Mouse (Mus musculus): ENCODE results near the gene Celf2. TPM values are rescaled to one million over a fixed set of nuclear protein-coding genes. Genes with fewer than 3 reads are reported as not detected.
"Not testable (repeated sequence)": the region's sequence is repeated elsewhere in the genome, so short reads cannot be mapped to it uniquely, and the experiment has no call there.

Celf2 gene
- total RNA-seq, 2 experiments from 2014 or later = 486 to 531 TPM

- DNase-seq = no peak
Measured at GRCm38 (mm10) chr2:7389264-7389663, 120.1 kb downstream of the Celf2 start.

DNA sequence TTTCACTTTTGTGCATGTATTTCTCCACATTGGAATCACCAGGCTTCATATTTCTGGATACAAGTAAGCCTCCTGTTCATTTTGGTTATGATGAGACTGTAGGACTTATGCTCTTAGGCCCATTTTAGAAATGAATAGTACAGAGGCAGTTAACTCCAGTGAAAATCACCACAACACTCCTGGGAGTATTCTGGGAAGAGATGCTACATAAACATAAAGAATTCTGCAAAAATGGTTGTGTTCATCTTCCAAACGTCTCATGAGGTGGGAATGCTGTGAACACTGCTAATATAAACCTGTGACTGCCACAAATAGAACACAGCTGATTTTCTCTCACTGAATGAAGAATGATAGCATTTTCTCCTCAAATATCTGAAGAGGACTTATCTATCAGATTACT lies 130.6 kb downstream of the Celf2 start:
- DNase-seq = no peak

DNA sequence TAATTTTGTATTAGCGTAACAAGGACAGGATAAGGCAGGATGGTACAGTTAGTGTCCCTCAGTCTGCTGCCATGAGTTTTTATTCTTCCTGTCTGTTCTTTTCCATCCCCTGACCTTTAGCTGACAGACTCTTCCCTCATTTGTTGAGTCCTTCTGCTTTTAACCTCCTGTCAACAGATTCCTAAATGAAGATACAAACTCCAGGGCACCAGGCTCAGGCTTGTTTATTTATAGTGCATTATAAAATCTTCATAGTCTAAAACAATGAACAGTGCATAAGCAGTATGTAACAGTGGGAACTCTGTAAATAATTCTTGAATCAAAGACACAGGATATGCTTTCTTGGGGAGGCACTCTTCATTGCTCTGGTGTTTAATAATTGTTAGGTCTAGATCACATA lies 131.5 kb downstream of the Celf2 start:
- no peak for DNase-seq

DNA sequence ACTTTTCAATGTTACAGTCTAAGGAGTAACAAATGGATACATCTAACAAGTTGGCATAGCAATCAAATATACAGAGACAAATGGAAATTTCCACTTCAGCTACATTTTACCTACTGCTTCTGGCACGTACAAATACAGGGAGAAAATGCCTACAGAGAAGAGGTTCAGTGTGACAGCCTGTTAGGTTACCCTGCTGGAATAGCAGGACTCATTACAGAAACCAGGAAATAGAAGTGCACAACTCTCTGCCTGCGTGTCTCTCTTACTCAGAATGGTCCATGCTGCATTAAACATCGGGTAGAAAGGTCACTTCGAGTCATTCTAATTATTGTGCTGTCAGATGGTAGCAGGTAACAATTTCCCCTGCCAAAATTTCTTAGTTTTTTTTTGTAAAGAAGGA lies 141.6 kb downstream of the Celf2 start:
- no peak for DNase-seq

DNA sequence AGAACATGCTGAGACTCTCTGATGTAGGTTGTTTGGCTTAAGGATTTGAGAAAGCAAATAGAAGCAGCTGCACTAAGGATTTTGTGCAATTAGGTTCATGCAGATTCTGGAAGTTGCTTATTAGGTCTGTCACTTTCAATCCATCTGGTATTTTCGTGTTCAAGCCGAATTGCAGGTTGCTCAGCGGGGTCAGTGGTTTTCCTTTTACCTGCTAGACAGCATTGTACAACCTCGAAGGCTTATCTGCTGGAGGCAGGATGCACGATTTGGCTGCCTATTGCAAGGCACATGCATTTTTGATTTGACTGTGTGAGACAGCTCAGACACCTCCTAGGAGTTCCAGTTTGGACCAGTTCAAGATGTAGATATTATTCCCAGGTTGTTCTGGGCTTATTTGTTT lies 149.8 kb downstream of the Celf2 start:
- DNase-seq = no peak

DNA sequence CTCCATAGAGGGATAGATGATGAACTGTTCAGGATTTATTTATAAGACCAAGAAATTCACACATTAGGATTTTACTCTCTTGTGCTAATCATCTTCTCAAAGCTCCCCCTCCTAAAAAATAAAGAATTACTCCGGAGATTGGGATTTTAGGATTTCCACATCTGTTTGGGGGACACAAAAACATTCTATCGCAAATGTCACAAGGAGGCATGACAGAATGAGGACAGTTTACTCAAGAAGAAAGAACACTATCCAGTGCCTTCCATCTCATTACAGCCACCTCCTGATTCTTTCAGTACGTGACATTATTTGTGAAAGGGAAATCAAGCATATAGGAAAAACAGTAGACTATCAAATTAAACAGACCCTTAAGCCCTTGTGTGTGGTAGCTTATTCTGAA lies 150.5 kb downstream of the Celf2 start:
- DNase-seq = no peak

- DNase-seq = peak in 1 of 2 experiments; percentile 24
Measured at GRCm38 (mm10) chr2:7351234-7351633, 158.1 kb downstream of the Celf2 start.

DNA sequence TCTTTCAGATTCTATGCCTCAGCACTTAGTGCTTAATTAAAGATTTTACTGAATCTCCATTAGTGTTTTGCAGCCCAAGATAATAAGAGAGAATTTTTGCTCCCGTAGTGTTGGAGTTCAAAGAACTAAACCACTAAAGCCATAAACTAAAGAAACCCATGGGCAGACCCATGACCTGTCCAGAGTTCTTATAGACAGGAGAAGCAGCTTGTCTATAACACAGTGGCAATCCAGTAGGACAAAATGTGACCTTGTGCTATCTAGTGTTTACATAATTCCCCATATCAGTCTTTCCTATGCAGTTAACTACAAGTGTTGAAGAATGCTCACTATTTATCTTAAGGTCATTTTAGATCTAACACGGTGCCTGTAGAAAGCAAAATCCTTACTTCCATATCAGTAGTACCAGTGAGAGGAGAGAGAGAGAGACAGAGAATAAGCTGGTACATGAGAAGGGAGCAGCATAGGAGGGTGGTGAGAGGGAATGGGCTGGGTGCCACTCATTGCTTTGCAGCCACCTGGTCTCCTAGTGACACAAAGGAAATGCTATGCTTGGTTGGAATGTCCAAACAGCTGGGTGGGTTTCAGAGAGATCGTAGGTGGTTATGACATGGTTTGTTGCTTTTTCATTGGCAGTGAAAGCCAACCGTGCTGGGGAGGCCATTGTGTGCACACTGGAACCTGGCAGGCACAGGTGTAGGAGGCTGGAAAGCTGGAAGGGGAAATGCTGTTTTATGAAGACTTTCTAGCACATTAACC lies 162.5 kb downstream of the Celf2 start:
- DNase-seq = peak; percentile 46 to 55

DNA sequence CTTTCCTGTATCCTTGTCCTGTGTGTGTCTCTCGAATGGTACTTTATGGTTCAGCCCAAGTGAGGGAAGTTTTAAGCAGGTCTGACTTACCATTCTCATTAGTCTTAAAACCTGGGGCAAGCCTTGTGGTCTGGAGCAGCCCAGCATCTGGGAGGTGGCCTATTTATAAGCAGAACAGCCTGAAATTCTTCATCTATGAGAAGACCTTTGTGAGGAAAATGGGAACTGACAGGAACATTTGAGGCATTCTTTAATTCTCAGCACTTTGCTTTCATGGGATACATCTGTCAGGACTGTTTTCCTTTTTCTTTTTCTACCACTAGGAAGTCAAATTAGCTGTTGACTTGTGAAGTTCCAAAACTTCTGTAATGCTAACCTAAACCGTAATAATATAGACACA lies 164.4 kb downstream of the Celf2 start:
- no peak for DNase-seq

- DNase-seq = no peak
Measured at GRCm38 (mm10) chr2:7342911-7343478, 166.4 kb downstream of the Celf2 start.

DNA sequence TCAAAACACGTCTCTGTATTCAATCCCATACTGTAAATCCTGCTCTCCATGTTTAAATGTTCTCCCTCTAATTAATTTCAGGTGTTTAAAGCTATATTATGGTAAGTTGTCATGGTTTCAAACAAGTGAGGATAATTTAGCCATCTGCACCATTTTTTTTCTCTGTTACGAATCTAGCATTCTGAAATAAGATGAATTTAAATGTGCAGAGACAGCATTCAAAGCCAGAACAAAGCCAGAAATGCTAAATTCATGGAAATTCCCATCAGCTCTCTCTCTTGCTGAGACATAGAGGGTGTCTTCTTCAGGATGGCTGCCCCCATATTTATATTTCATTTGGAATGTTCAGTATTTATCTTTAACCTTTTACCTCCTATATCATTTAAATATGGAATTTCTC lies 174.5 kb downstream of the Celf2 start:
- no peak for DNase-seq

GRCm38 (mm10) chr2:7328018-7328899 lies 181.1 kb downstream of the Celf2 start:
- DNase-seq = no peak

DNA sequence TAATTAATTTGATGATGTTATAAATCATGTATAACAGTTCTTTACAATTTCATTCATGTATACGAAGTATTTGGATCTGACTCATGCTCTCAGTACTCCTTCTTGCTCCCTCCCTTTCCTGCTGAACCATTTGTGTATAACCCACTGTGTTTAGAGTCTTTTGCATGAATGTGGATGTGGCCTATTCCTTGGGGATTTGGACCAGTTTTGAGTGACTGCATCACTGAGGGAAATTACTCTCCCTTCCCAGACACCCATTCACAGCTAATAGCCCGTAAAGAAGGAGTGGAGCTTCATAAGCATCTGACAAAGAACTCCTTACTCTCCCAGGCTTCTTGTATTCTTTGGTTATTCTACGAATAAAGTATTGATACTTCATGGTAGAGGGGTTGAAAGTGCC lies 189.6 kb downstream of the Celf2 start:
- DNase-seq = no peak

DNA sequence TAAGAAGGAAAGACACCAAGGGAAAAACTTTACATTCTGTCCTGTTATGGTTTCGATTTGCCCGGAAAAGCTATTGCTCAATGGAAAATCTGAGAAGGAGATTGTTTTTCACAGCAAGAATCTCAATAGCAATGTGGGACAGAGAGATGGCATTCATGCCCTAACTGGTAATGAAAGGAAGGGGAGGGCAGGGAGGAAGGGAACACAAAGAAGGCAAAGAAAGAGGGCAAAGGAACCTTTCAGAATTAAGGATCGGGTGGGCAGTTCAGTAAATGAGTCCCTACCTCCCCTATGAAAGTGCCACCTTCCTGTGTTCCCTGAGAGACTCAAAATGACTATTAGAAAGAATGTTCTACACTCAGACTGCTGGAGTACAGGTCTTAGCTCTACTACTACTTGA lies 197.6 kb downstream of the Celf2 start:
- DNase-seq = no peak

DNA sequence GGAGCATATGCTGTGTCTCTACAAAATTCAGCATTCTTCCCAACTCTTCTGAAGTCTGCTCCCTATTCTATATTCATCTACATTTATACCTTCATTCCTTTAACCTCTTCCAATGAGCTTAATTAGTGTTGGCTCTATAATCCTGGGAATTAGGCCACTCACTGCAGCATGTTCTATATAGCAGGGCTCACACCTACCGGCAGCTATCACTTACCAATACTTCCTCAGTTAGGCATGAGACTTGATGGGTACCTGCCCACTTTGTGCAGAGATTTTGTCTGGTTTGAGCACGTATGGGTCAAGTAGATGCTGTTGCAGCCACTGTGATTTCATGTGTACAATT lies 198.6 kb downstream of the Celf2 start:
- DNase-seq = no peak

DNA sequence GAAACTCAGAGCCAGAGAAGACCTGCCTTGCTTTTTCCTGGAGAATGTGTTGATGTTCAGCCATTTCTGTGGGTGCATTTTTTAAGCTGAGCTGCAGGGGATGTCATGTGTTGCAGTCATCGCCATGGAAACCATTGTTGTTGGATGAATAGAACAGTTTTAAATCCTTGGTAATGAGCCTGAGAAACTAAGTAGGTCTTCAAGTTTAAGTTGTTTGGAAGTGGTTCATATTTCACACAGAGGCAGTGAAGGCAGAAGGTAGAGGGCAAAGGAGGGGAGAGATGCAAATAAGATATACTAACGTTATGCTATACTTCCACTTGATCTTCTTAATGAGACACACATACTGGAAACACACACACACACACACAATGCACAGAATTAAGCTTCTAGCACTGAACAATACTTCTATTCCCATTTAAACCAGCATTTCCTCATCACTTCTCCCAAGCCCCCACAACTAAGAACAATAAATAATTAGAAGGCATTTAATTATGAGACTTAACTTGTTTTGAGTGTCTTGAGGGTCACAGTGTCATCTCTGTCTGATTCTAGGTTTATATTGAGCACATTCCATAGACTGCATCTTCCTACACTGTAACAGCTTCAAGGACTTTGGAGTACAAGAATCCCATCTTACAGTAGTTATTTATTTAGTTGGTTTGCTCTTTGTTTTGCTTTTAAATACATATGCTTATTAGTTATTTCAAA lies 199.1 kb downstream of the Celf2 start:
- DNase-seq = no peak

DNA sequence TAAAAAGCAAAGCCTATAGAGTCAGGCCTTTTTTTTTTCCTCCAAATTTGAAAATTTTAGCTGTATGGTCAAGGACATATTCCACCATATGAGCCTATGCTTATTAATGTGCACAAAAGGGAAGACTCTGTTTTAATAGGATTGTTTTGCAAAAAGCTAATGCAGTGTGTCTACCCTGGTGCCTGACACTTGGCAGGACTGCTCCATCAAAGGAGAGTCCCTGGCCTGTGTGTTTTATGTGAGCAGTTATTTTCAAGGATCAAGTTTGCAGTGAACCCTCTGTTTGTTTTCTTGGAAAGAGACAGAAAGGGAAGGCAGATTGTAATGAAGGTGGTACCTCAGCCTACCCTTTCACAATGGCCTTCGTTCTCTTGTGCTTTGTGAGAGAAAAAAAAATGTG lies 200.0 kb downstream of the Celf2 start:
- DNase-seq = no peak

DNA sequence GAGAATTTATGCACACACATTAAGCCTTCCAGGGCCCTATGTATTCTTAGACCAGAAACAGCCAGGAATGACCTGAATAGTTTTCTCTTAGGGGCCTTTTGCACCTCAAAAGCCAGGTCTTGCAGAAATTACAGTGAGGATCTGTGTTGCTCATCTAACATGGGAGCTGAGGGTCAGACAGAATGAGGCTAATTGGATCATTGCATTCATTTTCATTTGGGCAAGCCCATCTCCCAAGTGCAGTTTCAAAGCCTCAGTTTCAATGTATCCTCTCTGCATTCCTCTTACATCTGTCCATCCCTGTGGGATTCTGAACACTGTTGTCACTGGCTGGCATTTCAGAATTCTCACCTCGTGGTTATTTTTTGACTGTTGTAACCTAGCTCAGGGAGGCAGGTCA lies 200.6 kb downstream of the Celf2 start:
- no peak for DNase-seq

- DNase-seq = no peak
Measured at GRCm38 (mm10) chr2:7287434-7287833, 221.9 kb downstream of the Celf2 start.

- DNase-seq = no peak
Measured at GRCm38 (mm10) chr2:7273214-7273613, 236.1 kb downstream of the Celf2 start.

GRCm38 (mm10) chr2:7270051-7270450 lies 239.3 kb downstream of the Celf2 start:
- peak; percentile 86 to 88 for DNase-seq

- DNase-seq = no peak
Measured at GRCm38 (mm10) chr2:7267166-7267565, 242.2 kb downstream of the Celf2 start.

- not testable (repeated sequence) for DNase-seq
Measured at GRCm38 (mm10) chr2:7262668-7263067, 246.7 kb downstream of the Celf2 start.
